Mouse (Mus musculus): ENCODE measurements around the gene 6430548M08Rik.

DNA sequence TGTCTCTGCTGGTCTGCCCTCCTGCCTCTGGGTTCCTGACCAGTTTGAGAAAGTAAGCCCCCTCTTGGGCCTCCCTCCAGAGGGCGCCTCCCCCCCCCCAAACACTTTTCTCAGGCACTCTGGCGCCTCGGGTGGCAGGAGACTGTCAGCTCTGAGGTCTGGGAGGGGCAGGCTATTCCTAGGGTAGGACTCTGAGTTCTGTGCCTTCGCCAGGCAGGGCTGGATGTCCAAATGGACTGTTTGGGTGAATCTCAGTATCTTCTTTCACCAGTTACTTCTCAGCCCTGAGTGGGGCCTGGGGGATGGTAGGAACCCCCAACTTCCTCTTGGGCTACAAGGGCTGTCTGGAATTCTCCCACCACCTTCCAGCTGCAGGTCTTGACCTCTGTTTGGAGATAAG is 97.4 kb downstream of the 6430548M08Rik start:
- peak; percentile 32; the same call in 1 of the 2 replicates for TF ChIP-seq CTCF (IDR thresholded peaks at IDR 0.05; ENCODE audit: borderline replicate concordance, extremely low read depth, insufficient read depth, insufficient read length)
- no peak for TF ChIP-seq POLR2A (IDR thresholded peaks at IDR 0.05; ENCODE audit: borderline replicate concordance, extremely low read depth, insufficient read depth, insufficient read length, poor library complexity, severe bottlenecking)

Measured in brain, embryonic 14.5 days (tissue).